Mouse (Mus musculus) embryonic facial prominence, embryonic 15.5 days (tissue): ENCODE results near the gene Shisal1. TPM values are rescaled to one million over a fixed set of nuclear protein-coding genes. Genes with fewer than 3 reads are reported as not detected.

ENCODE experiments used
- ATAC-seq: fragments of 200-750 bp; cut with Nextera tagmentation; 2 replicates; pipeline ENCODE4 v1.8.0; 2017; ENCODE audit warnings: low read depth, moderate TSS enrichment; ENCODE audit not compliant: insufficient number of reproducible peaks, low FRiP score, low TSS enrichment
- H3K27ac ChIP-seq: fragments of 300-500 bp; sonication (generic); replicated peaks from 2 replicates; pipeline ENCODE4 v1.5.1; 2015; ENCODE audit warnings: mild to moderate bottlenecking, inconsistent platforms
- H3K27me3 ChIP-seq: fragments of 300-500 bp; sonication (generic); 2 replicates; pipeline ENCODE4 v1.6.1; 2015; ENCODE audit warnings: inconsistent platforms
- H3K36me3 ChIP-seq: fragments of 300-500 bp; sonication (generic); 2 replicates; pipeline ENCODE4 v1.6.1; 2015; ENCODE audit warnings: mild to moderate bottlenecking, inconsistent platforms
- H3K4me1 ChIP-seq: fragments of 300-500 bp; sonication (generic); 2 replicates; pipeline ENCODE4 v1.6.1; 2015; ENCODE audit warnings: inconsistent platforms
- H3K4me2 ChIP-seq: fragments of 300-500 bp; sonication (generic); replicated peaks from 2 replicates; pipeline ENCODE4 v1.6.1; 2015; ENCODE audit warnings: mild to moderate bottlenecking, inconsistent platforms
- H3K4me3 ChIP-seq: fragments of 300-500 bp; sonication (generic); replicated peaks from 2 replicates; pipeline ENCODE4 v1.5.1; 2015; ENCODE audit warnings: mild to moderate bottlenecking, inconsistent platforms
- H3K9ac ChIP-seq: fragments of 300-500 bp; sonication (generic); 2 replicates; pipeline ENCODE4 v1.6.1; 2015; ENCODE audit warnings: inconsistent platforms
- H3K9me3 ChIP-seq: fragments of 300-500 bp; sonication (generic); replicated peaks from 2 replicates; pipeline ENCODE4 v1.6.1; 2016; ENCODE audit warnings: inconsistent platforms
- WGBS: fragments of 180-500 bp; shearing (Covaris S2); methylation state at CpG from one replicate; pipeline ENCODE4 v1.1.7; 2015; 5-methylcytosine and 5-hydroxymethylcytosine counted together
- polyA plus RNA-seq: library from polyadenylated mRNA; unstranded; fragments of >200 nt; fragmentation: Nextera tagmentation; extraction: Ambion mirVana; gene quantifications from 2 replicates; pipeline ENCODE4 v1.2.1, GENCODE M21; 2015

Shisal1 gene
- polyA plus RNA-seq, 1 experiment from 2014 or later, result 6.0 TPM

DNA sequence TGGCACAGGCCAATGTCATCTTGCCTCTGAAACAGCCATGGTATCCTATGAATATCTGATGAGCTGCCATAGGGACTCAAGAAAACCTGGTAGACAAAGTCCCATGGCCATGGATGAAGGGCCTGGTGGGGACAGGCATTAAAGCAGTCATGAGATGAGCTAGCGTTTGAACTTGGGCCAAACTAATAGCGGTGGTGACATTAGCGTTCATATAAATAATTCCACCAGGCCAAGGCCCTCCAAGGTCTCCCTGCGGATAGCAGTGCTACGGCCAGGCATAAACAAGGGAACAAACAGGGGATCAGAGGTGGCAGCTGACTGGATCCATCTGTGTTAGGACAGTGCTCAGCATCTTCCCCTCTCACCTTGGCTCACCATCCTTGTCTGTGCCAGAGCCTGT lies 21.2 kb downstream of the Shisal1 start:
- H3K4me3 ChIP-seq, result no peak overlapping the region
- H3K36me3 ChIP-seq, result no peaks in the 10 kb centered on the region
- ATAC-seq, result no peak
- no peak overlapping the region for H3K4me2 ChIP-seq
- 90% methylated on average over 5 of the region's 5 CpGs for WGBS
- H3K9ac ChIP-seq, result no peak overlapping the region
- no peaks in the 10 kb centered on the region for H3K27me3 ChIP-seq
- no peak overlapping the region for H3K27ac ChIP-seq
- 0 out of 2 replicates have a peak, but pooled peaks cover 14% of the 10 kb centered on the region for H3K4me1 ChIP-seq
- no peaks in the 10 kb centered on the region for H3K9me3 ChIP-seq

DNA sequence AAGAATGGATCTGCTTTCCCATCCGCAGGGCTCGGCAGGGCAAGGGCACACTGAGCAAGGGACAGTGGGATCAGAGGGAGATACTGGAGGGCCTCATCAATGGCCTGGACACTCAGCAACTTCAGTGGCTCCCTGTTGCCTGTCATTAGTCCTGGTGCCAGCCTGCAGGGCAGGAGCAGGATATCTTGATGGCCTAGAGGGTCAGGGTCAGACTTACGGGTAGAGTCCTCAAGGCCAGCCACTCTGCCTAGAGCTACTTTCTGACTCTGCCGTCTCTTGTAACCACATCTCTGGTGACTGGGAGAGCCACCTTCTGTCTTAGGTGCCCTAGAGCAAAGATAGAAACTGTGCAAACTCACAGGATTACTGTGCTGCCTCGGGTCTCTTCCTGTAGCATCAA lies 23.1 kb downstream of the Shisal1 start:
- Histone ChIP-seq H3K9ac (no peak overlapping the region), H3K4me2 (no peak overlapping the region), H3K9me3 (no peaks in the 10 kb centered on the region), H3K36me3 (no peaks in the 10 kb centered on the region), H3K27ac (no peak overlapping the region), H3K4me1 (0 out of 2 replicates have a peak, but pooled peaks cover 11% of the 10 kb centered on the region), H3K27me3 (0 out of 2 replicates have a peak, but pooled peaks cover 3% of the 10 kb centered on the region), H3K4me3 (no peak overlapping the region)
- ATAC-seq, result no peak
- WGBS, result 81% methylated on average over 5 of the region's 5 CpGs

DNA sequence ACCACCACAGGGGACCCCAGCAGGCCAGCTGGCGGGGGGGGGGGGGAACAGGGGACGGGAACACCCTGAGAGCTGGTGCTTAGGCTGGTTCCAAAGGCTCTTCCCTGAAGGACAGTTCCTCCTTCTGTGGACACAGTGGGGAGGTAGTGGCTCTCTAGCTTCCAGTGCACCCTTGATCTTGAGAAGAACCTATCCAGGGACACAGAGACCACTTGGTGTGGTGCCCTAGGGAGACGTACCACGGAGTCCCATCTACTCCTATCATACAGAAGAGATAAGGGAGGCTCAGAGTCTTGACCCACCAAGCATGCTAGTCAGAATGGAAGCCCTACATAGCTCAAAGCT lies 28.7 kb downstream of the Shisal1 start:
- Histone ChIP-seq H3K27ac (no peak overlapping the region), H3K9me3 (no peaks in the 10 kb centered on the region), H3K4me2 (no peak overlapping the region), H3K27me3 (peaks cover 3% of the 10 kb centered on the region; the same call in 1 of the 2 replicates), H3K9ac (no peak overlapping the region), H3K4me3 (no peak overlapping the region), H3K4me1 (peaks cover 16% of the 10 kb centered on the region), H3K36me3 (no peaks in the 10 kb centered on the region)
- no peak for ATAC-seq
- WGBS, result 56% methylated on average over 4 of the region's 4 CpGs

DNA sequence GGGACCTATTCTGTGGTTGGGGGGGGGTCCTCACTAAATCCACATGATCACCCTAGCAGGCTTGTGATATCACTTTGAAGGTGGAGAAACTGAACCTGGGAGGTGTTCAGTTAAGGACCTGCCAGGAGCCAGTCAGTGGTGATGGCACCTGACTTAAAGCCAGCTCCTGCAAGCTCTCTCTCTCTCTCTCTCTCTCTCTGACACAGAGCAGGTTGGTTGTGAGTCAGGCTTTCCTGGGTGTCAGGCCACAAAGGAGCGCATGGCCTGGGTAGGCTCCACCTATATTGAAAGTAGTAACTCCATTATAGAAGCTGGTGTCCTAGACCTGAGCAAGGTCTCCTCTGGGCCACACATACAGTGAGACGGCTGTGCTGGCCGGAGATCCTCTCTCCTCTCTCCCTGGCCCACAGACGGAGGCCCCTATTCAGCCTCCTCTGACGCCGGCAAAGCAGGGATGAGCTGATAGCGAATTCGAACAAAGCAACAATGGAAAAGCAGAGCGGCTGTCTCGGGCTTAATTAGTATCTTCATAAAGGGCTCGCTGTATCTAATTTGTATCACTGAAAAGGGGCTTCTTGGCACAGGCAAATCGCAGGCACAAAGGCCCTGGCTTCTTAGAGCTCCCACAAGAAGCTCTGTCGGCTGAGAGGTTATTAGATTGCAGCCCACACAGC lies 29.2 kb downstream of the Shisal1 start:
- H3K27ac ChIP-seq, result no peak overlapping the region
- no peak overlapping the region for H3K4me3 ChIP-seq
- no peak overlapping the region for H3K4me2 ChIP-seq
- 36% methylated on average over 13 of the region's 13 CpGs for WGBS
- peaks cover 3% of the 10 kb centered on the region; the same call in 1 of the 2 replicates for H3K27me3 ChIP-seq
- peaks cover 21% of the 10 kb centered on the region for H3K4me1 ChIP-seq
- no peaks in the 10 kb centered on the region for H3K36me3 ChIP-seq
- H3K9ac ChIP-seq, result no peak overlapping the region
- no peak for ATAC-seq
- no peaks in the 10 kb centered on the region for H3K9me3 ChIP-seq

DNA sequence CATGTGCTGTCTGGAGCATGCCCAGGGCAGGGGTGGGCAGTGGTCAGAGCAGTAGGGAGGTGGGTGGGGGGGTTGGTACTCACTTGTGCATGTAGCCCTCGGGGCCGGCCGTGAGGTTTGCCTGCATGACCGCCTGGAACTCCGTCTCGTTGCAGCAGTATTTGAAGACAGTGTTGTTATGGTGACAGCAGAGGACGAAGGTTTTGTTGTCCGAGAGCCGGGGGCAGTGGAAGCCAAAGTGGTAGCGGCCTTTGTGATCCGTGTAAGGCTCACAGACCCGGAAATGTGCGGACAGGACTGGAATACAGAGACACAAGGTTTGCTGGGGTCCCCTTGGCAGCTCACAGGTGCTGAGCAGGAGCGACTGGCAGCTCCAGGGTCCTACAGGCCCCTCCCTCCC lies 29.9 kb downstream of the Shisal1 start:
- no peaks in the 10 kb centered on the region for H3K36me3 ChIP-seq
- WGBS, result 73% methylated on average over 14 of the region's 14 CpGs
- no peak overlapping the region for H3K4me2 ChIP-seq
- no peak overlapping the region for H3K27ac ChIP-seq
- no peaks in the 10 kb centered on the region for H3K9me3 ChIP-seq
- H3K4me3 ChIP-seq, result no peak overlapping the region
- peaks cover 28% of the 10 kb centered on the region for H3K4me1 ChIP-seq
- H3K27me3 ChIP-seq, result peaks cover 3% of the 10 kb centered on the region; the same call in 1 of the 2 replicates
- no peak for ATAC-seq
- H3K9ac ChIP-seq, result no peak overlapping the region

DNA sequence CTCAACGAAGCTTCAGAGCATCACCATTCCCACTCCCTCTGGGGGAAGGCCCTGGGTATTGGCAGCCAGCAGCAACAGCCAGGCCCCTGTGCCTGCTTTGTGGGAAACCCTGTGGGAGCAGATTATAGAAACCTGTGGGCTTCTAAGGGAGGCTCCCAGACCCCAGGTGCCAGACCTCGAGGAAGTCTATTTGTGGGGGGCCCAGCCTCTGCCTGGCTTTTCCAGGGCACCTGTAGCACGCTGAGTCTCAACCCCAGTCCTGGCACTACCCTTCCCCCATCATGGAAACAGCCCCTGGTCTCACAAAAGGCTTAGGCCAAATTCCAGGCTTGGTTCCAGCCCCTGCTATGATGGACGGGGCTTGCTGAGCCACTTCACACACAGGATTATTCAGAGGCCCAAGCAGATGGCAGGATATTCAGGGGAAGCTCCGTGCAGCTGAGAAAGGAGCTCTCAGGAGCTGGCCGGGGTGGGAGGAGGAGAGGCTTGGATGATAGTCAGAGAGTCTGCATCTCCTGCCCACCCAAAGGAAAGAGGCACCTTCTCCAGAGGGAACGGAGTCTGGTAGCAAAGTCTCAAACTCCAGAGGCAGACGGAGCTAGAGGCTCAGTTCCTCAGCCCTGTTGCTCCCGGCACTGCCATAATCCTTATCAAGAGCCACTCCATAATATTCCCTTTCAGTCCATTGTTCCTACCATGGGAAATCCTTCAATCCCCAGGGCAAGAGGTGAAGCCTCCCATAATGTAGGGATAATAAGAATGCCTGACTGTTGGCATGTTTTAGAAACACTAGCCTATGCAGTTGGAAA lies 32.7 kb downstream of the Shisal1 start:
- 37% methylated on average over 9 of the region's 9 CpGs for WGBS
- H3K27me3 ChIP-seq, result no peaks in the 10 kb centered on the region; the same call in 1 of the 2 replicates
- H3K27ac ChIP-seq, result 0 out of 2 replicates have a peak overlapping the region, but pooled peaks have one; percentile 8
- H3K9ac ChIP-seq, result no peak overlapping the region; the same call in 1 of the 2 replicates
- no peak overlapping the region for H3K4me2 ChIP-seq
- no peak overlapping the region for H3K4me3 ChIP-seq
- H3K9me3 ChIP-seq, result no peaks in the 10 kb centered on the region
- peaks cover 40% of the 10 kb centered on the region for H3K4me1 ChIP-seq
- no peaks in the 10 kb centered on the region for H3K36me3 ChIP-seq
- 0 out of 2 replicates have a peak, but pooled peaks have one; percentile 16 for ATAC-seq

DNA sequence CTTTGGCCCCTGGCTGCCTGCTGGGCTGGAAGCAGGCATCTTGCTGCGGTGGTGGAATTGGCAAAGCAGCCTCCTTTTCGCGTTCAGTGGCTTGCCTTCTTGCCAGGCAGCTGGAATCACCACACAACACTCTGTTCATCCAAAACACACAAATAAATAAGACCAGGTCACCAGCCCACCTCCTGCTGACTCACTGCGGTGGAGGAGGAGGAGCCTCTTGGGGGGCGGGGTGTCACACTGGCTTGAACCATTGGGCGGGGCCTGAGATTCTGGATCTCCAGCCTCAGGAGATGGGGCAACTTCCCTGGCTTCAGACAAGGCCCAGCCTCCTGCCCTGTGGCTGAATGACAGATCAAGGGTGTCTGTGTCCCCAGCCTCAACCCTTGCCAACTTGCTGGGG lies 34.5 kb downstream of the Shisal1 start:
- H3K4me1 ChIP-seq, result peaks cover 54% of the 10 kb centered on the region
- no peaks in the 10 kb centered on the region for H3K36me3 ChIP-seq
- H3K9me3 ChIP-seq, result no peaks in the 10 kb centered on the region
- no peak overlapping the region for H3K4me2 ChIP-seq
- WGBS, result 17% methylated on average over 6 of the region's 6 CpGs
- H3K27me3 ChIP-seq, result no peaks in the 10 kb centered on the region; the same call in 1 of the 2 replicates
- ATAC-seq, result peak; percentile 53; the same call in 1 of the 2 replicates
- no peak overlapping the region for H3K9ac ChIP-seq
- H3K27ac ChIP-seq, result no peak overlapping the region
- H3K4me3 ChIP-seq, result no peak overlapping the region

DNA sequence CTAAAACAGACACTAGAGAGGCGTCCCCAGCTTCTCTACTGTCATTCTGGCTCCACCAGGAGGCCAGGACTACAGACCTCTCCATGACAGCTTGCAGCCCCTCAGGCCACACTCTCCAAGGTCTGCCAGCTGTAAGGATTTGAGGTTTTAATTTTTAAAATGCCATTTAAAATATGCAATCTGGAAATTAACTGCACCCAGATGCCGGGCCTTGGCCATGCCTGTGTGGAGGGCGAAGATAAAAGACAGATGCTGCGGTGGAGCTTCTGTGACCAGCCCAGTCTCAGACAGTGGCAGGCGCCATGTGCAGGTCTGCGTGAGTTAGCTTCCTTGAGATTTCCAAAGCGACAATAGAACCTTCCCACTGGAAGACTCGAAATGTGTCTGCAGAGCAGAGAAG lies 36.8 kb downstream of the Shisal1 start:
- Histone ChIP-seq H3K36me3 (no peaks in the 10 kb centered on the region), H3K4me2 (no peak overlapping the region), H3K27ac (0 out of 2 replicates have a peak overlapping the region, but pooled peaks have one; percentile 25), H3K9me3 (no peaks in the 10 kb centered on the region), H3K4me3 (no peak overlapping the region), H3K4me1 (peaks cover 54% of the 10 kb centered on the region), H3K27me3 (0 out of 2 replicates have a peak, but pooled peaks cover 6% of the 10 kb centered on the region), H3K9ac (no peak overlapping the region)
- WGBS, result 23% methylated on average over 8 of the region's 8 CpGs
- peak; percentile 39 for ATAC-seq

DNA sequence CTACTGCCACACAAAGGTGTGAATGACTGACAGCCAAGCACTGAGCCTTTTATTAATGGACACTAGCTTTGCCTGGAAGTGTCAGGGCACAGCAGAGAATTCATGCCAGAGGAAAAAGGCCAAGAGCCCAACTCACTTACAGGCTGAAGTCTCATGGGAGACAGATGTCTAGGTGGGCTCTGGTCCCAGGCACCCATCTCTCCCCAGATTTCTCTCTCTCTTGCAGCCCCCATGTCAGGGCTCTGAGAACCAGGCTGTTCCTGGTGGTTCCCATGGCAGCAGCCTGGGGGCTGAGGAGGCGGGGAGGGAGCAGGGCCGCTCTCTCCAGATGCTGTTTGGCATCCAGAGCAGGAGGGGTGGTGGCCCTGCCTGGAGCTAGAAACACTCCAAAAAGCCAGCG lies 38.3 kb downstream of the Shisal1 start:
- ATAC-seq, result no peak
- peaks cover 48% of the 10 kb centered on the region for H3K4me1 ChIP-seq

DNA sequence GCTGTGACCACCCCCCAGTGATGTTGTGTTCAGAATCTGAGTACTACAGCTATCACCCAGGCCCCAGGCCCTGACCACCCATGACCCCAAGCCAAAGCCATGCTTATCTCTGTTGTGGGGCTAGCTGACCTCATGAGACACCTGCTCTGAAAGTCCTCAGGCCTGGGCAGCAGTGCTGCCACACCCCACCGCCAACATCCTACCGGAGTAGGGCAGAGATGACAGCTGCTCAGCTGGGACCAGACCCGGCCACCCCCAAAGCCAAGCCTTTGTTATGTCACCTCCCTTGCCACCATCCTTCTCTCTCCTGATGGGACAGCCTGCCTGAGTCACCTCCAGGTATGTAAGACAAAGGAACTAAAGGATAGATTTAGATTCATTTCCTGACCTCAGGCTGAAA lies 41.1 kb downstream of the Shisal1 start:
- no peak overlapping the region for H3K4me3 ChIP-seq
- no peaks in the 10 kb centered on the region for H3K9me3 ChIP-seq
- peaks cover 10% of the 10 kb centered on the region; the same call in 1 of the 2 replicates for H3K27me3 ChIP-seq
- no peak for ATAC-seq
- H3K27ac ChIP-seq, result no peak overlapping the region
- H3K4me1 ChIP-seq, result peaks cover 29% of the 10 kb centered on the region
- H3K9ac ChIP-seq, result no peak overlapping the region
- no peaks in the 10 kb centered on the region for H3K36me3 ChIP-seq
- no peak overlapping the region for H3K4me2 ChIP-seq
- WGBS, result 87% methylated on average over 3 of the region's 3 CpGs

More for the DNA sequence above, 38.3 kb downstream of the Shisal1 start:
- Histone ChIP-seq H3K9ac (no peak overlapping the region), H3K27ac (no peak overlapping the region), H3K4me3 (no peak overlapping the region), H3K27me3 (0 out of 2 replicates have a peak, but pooled peaks cover 6% of the 10 kb centered on the region), H3K4me2 (no peak overlapping the region), H3K9me3 (no peaks in the 10 kb centered on the region), H3K36me3 (no peaks in the 10 kb centered on the region)
- 24% methylated on average over 3 of the region's 3 CpGs for WGBS

DNA sequence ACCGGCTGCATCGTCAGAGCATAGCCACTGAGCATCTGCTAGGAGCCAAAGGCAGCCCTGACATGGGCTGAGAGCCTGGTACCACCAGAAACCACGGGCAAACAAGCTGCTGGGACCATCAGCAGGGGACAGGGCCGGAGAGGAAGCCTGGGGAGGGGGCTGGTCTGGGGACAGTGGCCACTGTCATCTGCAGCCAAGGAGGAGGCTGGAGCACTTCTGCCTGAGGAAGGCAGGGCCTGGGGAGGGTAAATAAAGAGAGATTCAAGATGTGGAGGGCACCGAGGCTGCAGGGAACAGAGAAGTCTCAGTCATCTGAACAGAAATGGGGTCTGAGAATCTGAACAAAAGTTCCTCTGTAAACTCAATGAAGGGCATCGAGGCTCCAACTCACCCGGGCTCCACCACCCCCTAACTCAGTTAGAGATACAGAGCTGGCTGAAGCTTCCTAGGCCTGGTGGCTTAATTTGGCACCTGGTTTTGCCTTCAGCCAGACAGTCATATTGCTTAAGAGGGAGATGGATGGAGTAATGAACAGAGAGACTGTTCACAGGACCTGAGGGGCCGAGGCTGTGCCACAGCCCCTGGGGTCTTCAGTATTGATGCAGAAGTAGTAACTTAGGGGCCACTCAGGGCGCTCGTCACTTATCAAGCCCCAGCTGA lies 43.3 kb downstream of the Shisal1 start:
- Histone ChIP-seq H3K4me2 (no peak overlapping the region), H3K4me1 (peaks cover 7% of the 10 kb centered on the region), H3K9me3 (no peaks in the 10 kb centered on the region), H3K4me3 (no peak overlapping the region), H3K9ac (no peak overlapping the region), H3K27me3 (peaks cover 10% of the 10 kb centered on the region; the same call in 1 of the 2 replicates), H3K27ac (no peak overlapping the region), H3K36me3 (no peaks in the 10 kb centered on the region)
- WGBS, result 58% methylated on average over 10 of the region's 10 CpGs
- no peak for ATAC-seq
